Mouse (Mus musculus) spleen, adult 2 months (tissue): ENCODE measurements at regions not wholly inside any gene's neighbourhood (a gene's known extent, or its start where the extent isn't known, plus 50 kb on each side); places are given as distances from the start of the nearest gene placed in this dataset.
A peak's percentile ranks its signal among the peaks of the same experiment; 100 is the strongest.

ENCODE experiments used
- DNase-seq, 2 experiments: peaks; one replicate each; pipeline versions ENCODE4 v3.0.0 to v3.0.0-alpha.2; 2012 to 2021; ENCODE audit warnings: low spot score in 2 of 2, low read depth in 1 of 2
- H3K27ac ChIP-seq: fragments of 200-500 bp; 2 replicates; pipeline ENCODE4 v1.5.1; 2012; ENCODE audit warnings: low read length, inconsistent platforms; ENCODE audit not compliant: insufficient read depth
- H3K27me3 ChIP-seq: fragments of 200-500 bp; 2 replicates; pipeline ENCODE4 v1.6.1; 2012; ENCODE audit warnings: mild to moderate bottlenecking, moderate library complexity, low read length, inconsistent platforms; ENCODE audit not compliant: control insufficient read depth, insufficient read depth
- H3K36me3 ChIP-seq: fragments of 200-500 bp; 2 replicates; pipeline ENCODE4 v1.6.1; 2012; ENCODE audit warnings: mild to moderate bottlenecking, low read length, inconsistent platforms; ENCODE audit not compliant: control insufficient read depth, insufficient read depth
- H3K4me1 ChIP-seq: fragments of 200-500 bp; 2 replicates; pipeline ENCODE4 v1.6.1; 2011; ENCODE audit warnings: inconsistent platforms; ENCODE audit not compliant: control insufficient read depth, insufficient read depth, insufficient read length
- H3K4me3 ChIP-seq: fragments of 200-500 bp; 2 replicates; pipeline ENCODE4 v1.5.1; 2011; ENCODE audit warnings: mild to moderate bottlenecking, inconsistent platforms; ENCODE audit not compliant: insufficient read depth, insufficient read length; ENCODE audit errors: extremely low read depth
- CTCF ChIP-seq: fragments of 200-500 bp; IDR thresholded peaks from 2 replicates; pipeline ENCODE4 v1.5.1; 2011; ENCODE audit warnings: mild to moderate bottlenecking, inconsistent platforms; ENCODE audit not compliant: insufficient read depth, insufficient read length, insufficient replicate concordance; ENCODE audit errors: extremely low read depth
- POLR2A ChIP-seq: fragments of 200-500 bp; IDR thresholded peaks from 2 replicates; pipeline ENCODE4 v1.6.1; 2011; ENCODE audit warnings: low read depth, low read length, inconsistent platforms
- WGBS: fragments of 180-500 bp; shearing (Covaris S2); methylation state at CpG from one replicate; pipeline ENCODE4 v1.1.7; 2018; 5-methylcytosine and 5-hydroxymethylcytosine counted together

- no peaks in the 10 kb centered on the region for H3K36me3 ChIP-seq
- TF ChIP-seq POLR2A (no peak), CTCF (no peak)
- no peaks in the 10 kb centered on the region for H3K27me3 ChIP-seq
- peaks cover 4% of the 10 kb centered on the region; the same call in 1 of the 2 replicates for H3K4me1 ChIP-seq
- no peak for DNase-seq
- 50% methylated on average over 3 of the region's 3 CpGs for WGBS
- H3K27ac ChIP-seq = no peak overlapping the region
- no peak overlapping the region for H3K4me3 ChIP-seq
Measured at GRCm38 (mm10) chr7:74693049-74693448, 138.5 kb upstream of the Slco3a1 start.

GRCm38 (mm10) chr7:74690706-74691105, 136.1 kb upstream of the Slco3a1 start:
- peak in 1 of 2 experiments; percentile 27 for DNase-seq
- Histone ChIP-seq H3K36me3 (no peaks in the 10 kb centered on the region), H3K27ac (peak overlapping the region; percentile 68), H3K27me3 (no peaks in the 10 kb centered on the region), H3K4me3 (no peak overlapping the region), H3K4me1 (peaks cover 4% of the 10 kb centered on the region; the same call in 1 of the 2 replicates)
- TF ChIP-seq POLR2A = no peak
- no peak for TF ChIP-seq CTCF

DNA sequence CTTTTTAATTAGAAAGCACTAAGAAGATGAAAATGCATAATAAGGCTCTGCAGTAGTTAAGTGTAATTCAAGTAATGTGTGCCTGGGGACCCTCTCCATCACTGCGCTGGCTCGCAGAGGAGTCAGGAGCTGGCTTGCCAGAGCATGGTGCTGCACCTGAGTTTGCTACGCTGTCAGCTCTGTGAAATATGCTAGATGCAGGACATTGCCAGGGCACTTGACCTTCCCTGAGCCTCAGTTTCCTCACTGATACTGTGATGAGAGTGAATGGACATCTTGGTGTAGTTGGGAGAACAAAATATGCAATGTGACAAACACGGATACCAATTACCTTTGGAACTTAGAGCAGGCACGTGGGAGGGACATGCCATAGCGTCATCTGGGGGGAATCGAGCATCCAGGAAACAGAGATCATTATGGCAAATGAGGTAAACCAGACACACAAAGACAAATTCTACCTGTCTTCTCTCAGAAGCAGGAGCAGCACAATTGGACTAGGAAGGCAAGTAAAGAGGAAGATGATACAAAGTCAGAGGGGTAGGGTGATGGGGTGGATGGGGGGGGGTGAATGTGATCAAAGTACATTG, 133.6 kb upstream of the Slco3a1 start:
- no peak overlapping the region for H3K4me3 ChIP-seq
- peaks cover 4% of the 10 kb centered on the region for H3K4me1 ChIP-seq
- H3K27ac ChIP-seq = no peak overlapping the region
- H3K27me3 ChIP-seq = no peaks in the 10 kb centered on the region
- H3K36me3 ChIP-seq = no peaks in the 10 kb centered on the region
- TF ChIP-seq CTCF = no peak
- TF ChIP-seq POLR2A = no peak
- WGBS = 94% methylated on average over 7 of the region's 7 CpGs
- no peak for DNase-seq

- Histone ChIP-seq H3K4me3 (no peak overlapping the region), H3K27ac (no peak overlapping the region), H3K36me3 (no peaks in the 10 kb centered on the region), H3K27me3 (no peaks in the 10 kb centered on the region), H3K4me1 (peaks cover 4% of the 10 kb centered on the region)
- WGBS = 89% methylated on average over 13 of the region's 13 CpGs
- TF ChIP-seq CTCF (no peak), POLR2A (no peak)
- no peak for DNase-seq
Measured at GRCm38 (mm10) chr7:74687303-74688115, 132.9 kb upstream of the Slco3a1 start.

DNA sequence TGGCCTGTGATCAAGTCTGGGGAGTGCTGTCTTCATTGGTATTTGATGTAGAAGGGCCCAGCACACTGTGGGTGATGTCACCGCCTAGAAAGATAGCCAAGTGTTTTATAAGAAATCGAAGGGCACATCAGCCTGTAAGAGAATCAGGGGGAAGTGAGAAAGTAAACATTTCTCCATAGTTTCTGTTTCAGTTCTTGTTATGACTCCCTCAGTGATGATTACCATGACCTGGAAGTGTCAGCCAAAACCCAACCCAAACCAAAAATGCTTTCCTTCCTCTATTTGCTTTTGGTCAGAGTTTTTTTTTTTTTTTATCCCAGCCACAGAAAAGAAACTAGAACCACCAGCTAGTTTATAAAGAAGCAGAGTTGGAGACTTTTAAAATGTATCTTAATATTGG, 129.4 kb upstream of the Slco3a1 start:
- Histone ChIP-seq H3K27ac (no peak overlapping the region), H3K27me3 (no peaks in the 10 kb centered on the region), H3K4me1 (no peaks in the 10 kb centered on the region; the same call in 1 of the 2 replicates), H3K4me3 (no peak overlapping the region), H3K36me3 (no peaks in the 10 kb centered on the region)
- no peak for TF ChIP-seq CTCF
- no peak for TF ChIP-seq POLR2A
- no peak for DNase-seq
- 18% methylated on average over 2 of the region's 2 CpGs for WGBS

DNA sequence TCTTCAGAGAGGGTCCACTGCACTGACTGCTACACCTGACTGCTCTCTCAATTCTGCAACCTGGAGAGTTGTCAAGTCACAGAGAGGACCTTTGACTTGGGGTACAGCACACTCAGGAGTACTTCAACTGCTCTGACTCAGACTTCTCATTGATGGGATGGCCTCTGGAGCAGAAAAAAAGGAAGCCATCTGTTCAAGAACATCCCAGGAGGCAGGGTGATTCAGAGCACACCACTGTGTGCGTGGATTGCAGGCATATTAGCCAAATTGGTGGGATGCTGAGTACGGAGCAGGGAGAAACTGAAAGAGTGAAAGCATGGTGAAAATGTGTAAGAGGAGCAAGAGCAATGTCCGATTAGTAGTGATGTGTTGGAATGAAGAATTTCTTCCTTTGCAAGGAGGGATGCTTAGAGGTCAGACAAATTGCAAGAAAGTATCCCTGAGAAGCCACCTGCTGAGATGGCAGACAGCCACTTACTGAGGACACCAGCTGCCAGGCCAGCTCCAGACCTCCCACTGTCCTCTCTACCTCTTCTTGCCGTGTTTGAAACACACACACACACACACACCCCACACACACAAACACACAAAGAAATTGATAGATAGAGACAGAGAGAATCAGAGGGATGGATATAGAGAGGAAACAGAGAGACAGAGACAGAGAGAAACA, 119.2 kb upstream of the Slco3a1 start:
- TF ChIP-seq POLR2A (no peak), CTCF (no peak)
- Histone ChIP-seq H3K27me3 (no peaks in the 10 kb centered on the region), H3K4me3 (no peak overlapping the region), H3K4me1 (no peaks in the 10 kb centered on the region), H3K27ac (no peak overlapping the region), H3K36me3 (no peaks in the 10 kb centered on the region)
- DNase-seq = no peak
- WGBS = 86% methylated on average over 4 of the region's 4 CpGs
